Mouse (Mus musculus): ENCODE data around the gene Kif3c. TPM values are rescaled to one million over a fixed set of nuclear protein-coding genes. Genes with fewer than 3 reads are reported as not detected.

Gene Kif3c
- polyA plus RNA-seq, 2 experiments = 0.42 to 0.61 TPM

GRCm38 (mm10) chr12:3366957-3367260 is 2.0 kb downstream of the Kif3c start:
- Histone ChIP-seq H3K9ac (replicated peaks) (no peak overlapping the region), H3K27me3 (ENCODE audit: control insufficient read depth, insufficient read depth, low read length) (peaks cover 11% of the 10 kb centered on the region), H3K36me3 (replicated peaks; ENCODE audit: control insufficient read depth, insufficient read depth, low read depth) (no peaks in the 10 kb centered on the region), H3K27ac (no peak overlapping the region), H3K4me3 (ENCODE audit: insufficient read depth in 1 of 2, low read depth in 2 of 2, low read length in 2 of 2) (no peak overlapping the region), H3K9me3 (ENCODE audit: control insufficient read depth, low read length) (no peaks in the 10 kb centered on the region), H3K4me2 (ENCODE audit: low read depth) (no peak overlapping the region), H3K4me1 (replicated peaks; ENCODE audit: control insufficient read depth in 2 of 2, insufficient read depth in 2 of 2, low read length in 1 of 2) (no peaks in the 10 kb centered on the region)
- no peak for ATAC-seq (ENCODE audit: insufficient read depth)
- WGBS (ENCODE audit: insufficient replicate concordance) = 87% methylated on average over 14 of the region's 14 CpGs
- DNase-seq (ENCODE audit: low read depth in 3 of 3, low spot score in 3 of 3) = no peak
- TF ChIP-seq EP300 (IDR thresholded peaks at IDR 0.05; ENCODE audit: low read depth) (no peak), CTCF (IDR thresholded peaks at IDR 0.05; ENCODE audit: low read depth) (no peak)

GRCm38 (mm10) chr12:3368771-3369170 is 3.8 kb downstream of the Kif3c start:
- H3K4me2 ChIP-seq (ENCODE audit: low read depth) = no peak overlapping the region
- peaks cover 11% of the 10 kb centered on the region for H3K27me3 ChIP-seq (ENCODE audit: control insufficient read depth, insufficient read depth, low read length)
- H3K9ac ChIP-seq (replicated peaks) = no peak overlapping the region
- H3K27ac ChIP-seq = no peak overlapping the region
- H3K9me3 ChIP-seq (ENCODE audit: control insufficient read depth, low read length) = no peaks in the 10 kb centered on the region
- H3K4me3 ChIP-seq (ENCODE audit: insufficient read depth in 1 of 2, low read depth in 2 of 2, low read length in 2 of 2) = no peak overlapping the region
- no peak for TF ChIP-seq EP300 (IDR thresholded peaks at IDR 0.05; ENCODE audit: low read depth)
- no peak for TF ChIP-seq CTCF (IDR thresholded peaks at IDR 0.05; ENCODE audit: low read depth)
- DNase-seq (ENCODE audit: low read depth in 3 of 3, low spot score in 3 of 3) = no peak
- no peaks in the 10 kb centered on the region for H3K4me1 ChIP-seq (replicated peaks; ENCODE audit: control insufficient read depth in 2 of 2, insufficient read depth in 2 of 2, low read length in 1 of 2)
- WGBS (ENCODE audit: insufficient replicate concordance) = 46% methylated on average over 3 of the region's 3 CpGs
- no peaks in the 10 kb centered on the region for H3K36me3 ChIP-seq (replicated peaks; ENCODE audit: control insufficient read depth, insufficient read depth, low read depth)
- no peak for ATAC-seq (ENCODE audit: insufficient read depth)

- Histone ChIP-seq H3K9me3 (ENCODE audit: control insufficient read depth, low read length) (no peaks in the 10 kb centered on the region), H3K36me3 (replicated peaks; ENCODE audit: control insufficient read depth, insufficient read depth, low read depth) (no peaks in the 10 kb centered on the region), H3K27me3 (ENCODE audit: control insufficient read depth, insufficient read depth, low read length) (peaks cover under 1% of the 10 kb centered on the region), H3K27ac (no peak overlapping the region), H3K4me3 (ENCODE audit: insufficient read depth in 1 of 2, low read depth in 2 of 2, low read length in 2 of 2) (no peak overlapping the region), H3K9ac (replicated peaks) (no peak overlapping the region), H3K4me2 (ENCODE audit: low read depth) (no peak overlapping the region), H3K4me1 (replicated peaks; ENCODE audit: control insufficient read depth in 2 of 2, insufficient read depth in 2 of 2, low read length in 1 of 2) (no peaks in the 10 kb centered on the region)
- TF ChIP-seq CTCF (IDR thresholded peaks at IDR 0.05; ENCODE audit: low read depth) (no peak), EP300 (IDR thresholded peaks at IDR 0.05; ENCODE audit: low read depth) (no peak)
- DNase-seq (ENCODE audit: low read depth in 3 of 3, low spot score in 3 of 3) (no peak), ATAC-seq (ENCODE audit: insufficient read depth) (no peak)
- 42% methylated on average over 11 of the region's 11 CpGs for WGBS (ENCODE audit: insufficient replicate concordance)
Observed at GRCm38 (mm10) chr12:3370979-3371925, 6.3 kb downstream of the Kif3c start.

GRCm38 (mm10) chr12:3371991-3372390 is 7.1 kb downstream of the Kif3c start:
- H3K4me2 ChIP-seq (ENCODE audit: low read depth) = no peak overlapping the region
- no peak overlapping the region for H3K9ac ChIP-seq (replicated peaks)
- no peak overlapping the region for H3K27ac ChIP-seq
- H3K27me3 ChIP-seq (ENCODE audit: control insufficient read depth, insufficient read depth, low read length) = no peaks in the 10 kb centered on the region
- 41% methylated on average over 3 of the region's 3 CpGs for WGBS (ENCODE audit: insufficient replicate concordance)
- no peak for DNase-seq (ENCODE audit: low read depth in 3 of 3, low spot score in 3 of 3)
- H3K36me3 ChIP-seq (replicated peaks; ENCODE audit: control insufficient read depth, insufficient read depth, low read depth) = no peaks in the 10 kb centered on the region
- no peak for ATAC-seq (ENCODE audit: insufficient read depth)
- H3K4me1 ChIP-seq (replicated peaks; ENCODE audit: control insufficient read depth in 2 of 2, insufficient read depth in 2 of 2, low read length in 1 of 2) = no peaks in the 10 kb centered on the region
- no peaks in the 10 kb centered on the region for H3K9me3 ChIP-seq (ENCODE audit: control insufficient read depth, low read length)
- no peak for TF ChIP-seq EP300 (IDR thresholded peaks at IDR 0.05; ENCODE audit: low read depth)
- no peak for TF ChIP-seq CTCF (IDR thresholded peaks at IDR 0.05; ENCODE audit: low read depth)
- H3K4me3 ChIP-seq (ENCODE audit: insufficient read depth in 1 of 2, low read depth in 2 of 2, low read length in 2 of 2) = no peak overlapping the region

- H3K4me3 ChIP-seq (ENCODE audit: insufficient read depth in 1 of 2, low read depth in 2 of 2, low read length in 2 of 2) = no peak overlapping the region
- H3K4me1 ChIP-seq (replicated peaks; ENCODE audit: control insufficient read depth in 2 of 2, insufficient read depth in 2 of 2, low read length in 1 of 2) = no peaks in the 10 kb centered on the region
- TF ChIP-seq CTCF (IDR thresholded peaks at IDR 0.05; ENCODE audit: low read depth) (no peak), EP300 (IDR thresholded peaks at IDR 0.05; ENCODE audit: low read depth) (no peak)
- no peak for DNase-seq (ENCODE audit: low read depth in 3 of 3, low spot score in 3 of 3)
- H3K36me3 ChIP-seq (replicated peaks; ENCODE audit: control insufficient read depth, insufficient read depth, low read depth) = no peaks in the 10 kb centered on the region
- 66% methylated on average over 6 of the region's 6 CpGs for WGBS (ENCODE audit: insufficient replicate concordance)
- no peak overlapping the region for H3K4me2 ChIP-seq (ENCODE audit: low read depth)
- no peak overlapping the region for H3K9ac ChIP-seq (replicated peaks)
- ATAC-seq (ENCODE audit: insufficient read depth) = no peak
- no peak overlapping the region for H3K27ac ChIP-seq
- no peaks in the 10 kb centered on the region for H3K9me3 ChIP-seq (ENCODE audit: control insufficient read depth, low read length)
- H3K27me3 ChIP-seq (ENCODE audit: control insufficient read depth, insufficient read depth, low read length) = no peaks in the 10 kb centered on the region
Observed at GRCm38 (mm10) chr12:3373566-3373965, 8.6 kb downstream of the Kif3c start.
